Mouse (Mus musculus) lung, adult 10 weeks (tissue): ENCODE measurements around the gene Hist1h4n. TPM values are rescaled to one million over a fixed set of nuclear protein-coding genes. Genes with fewer than 3 reads are reported as not detected.

ENCODE experiments used
- polyA plus RNA-seq: library from polyadenylated mRNA; stranded (reverse); fragments of 350-450 nt; fragmentation: Illumina TruSeq; extraction: RNeasy Lipid Tissue Mini Kit (QIAGEN cat#74804); gene quantifications from one replicate; pipeline ENCODE4 v1.2.3, GENCODE M21; 2014; ENCODE audit warnings: low read depth, low replicate concordance; ENCODE audit not compliant: insufficient read depth

Hist1h4n gene
- 1.0 TPM for polyA plus RNA-seq

DNA sequence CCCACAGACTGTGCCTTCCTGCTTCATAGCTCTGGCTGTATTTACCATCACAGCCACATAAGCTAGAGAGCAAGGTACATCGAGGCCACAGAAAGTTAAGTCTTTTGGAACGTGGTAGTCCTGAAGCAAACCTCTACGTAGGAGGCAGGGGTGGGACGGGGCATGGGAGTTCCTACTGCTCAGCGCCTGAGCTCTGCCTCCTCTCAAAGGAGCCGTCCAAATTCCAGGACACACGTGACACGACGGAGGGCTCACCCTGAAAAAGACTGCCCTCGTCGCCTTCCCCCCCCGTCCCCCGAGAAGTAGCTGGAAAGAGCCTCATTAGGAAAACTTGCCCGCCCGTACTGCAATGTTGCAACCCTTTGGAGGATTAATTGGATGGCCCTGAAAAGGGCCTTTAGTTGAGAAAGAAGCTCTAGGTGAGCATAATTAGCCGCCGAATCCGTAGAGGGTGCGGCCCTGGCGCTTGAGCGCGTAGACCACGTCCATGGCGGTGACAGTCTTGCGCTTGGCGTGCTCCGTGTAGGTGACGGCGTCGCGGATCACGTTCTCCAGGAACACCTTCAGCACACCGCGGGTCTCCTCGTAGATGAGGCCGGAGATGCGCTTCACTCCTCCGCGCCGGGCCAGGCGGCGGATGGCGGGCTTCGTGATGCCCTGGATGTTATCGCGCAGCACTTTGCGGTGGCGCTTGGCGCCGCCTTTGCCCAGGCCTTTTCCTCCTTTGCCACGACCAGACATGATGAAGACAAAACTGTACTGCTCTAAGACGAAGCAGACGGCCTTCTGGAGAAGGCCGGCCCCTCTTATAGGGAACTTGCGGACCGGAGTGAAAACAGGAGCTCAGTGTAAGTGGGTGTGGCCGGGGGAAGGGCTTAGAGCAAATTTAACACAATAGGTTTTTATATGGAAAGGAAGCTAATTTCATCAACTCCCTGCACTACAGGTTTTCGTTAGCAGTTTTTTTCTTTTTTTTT, at the start of gene Hist1h4n:
Gene Hist1h4n, minus strand, starts transcription at position 779 of the 977 bp plus-strand sequence.

DNA sequence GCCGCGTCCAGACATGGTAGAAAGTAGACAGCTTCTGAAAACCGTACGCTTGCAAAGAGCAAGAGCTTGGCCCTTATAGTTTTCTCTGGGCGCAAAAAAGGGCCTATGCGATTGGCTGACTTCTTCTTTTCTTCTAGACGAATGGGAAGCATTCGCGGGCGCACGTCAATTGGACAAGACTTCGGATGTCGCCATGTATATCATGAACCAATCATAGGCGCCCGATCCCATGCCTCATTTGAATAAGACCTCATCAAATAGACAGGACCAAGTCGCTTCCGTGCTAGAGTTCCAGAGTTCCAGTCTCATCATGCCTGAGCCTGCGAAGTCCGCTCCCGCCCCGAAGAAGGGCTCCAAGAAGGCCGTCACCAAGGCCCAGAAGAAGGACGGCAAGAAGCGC, 1.5 kb upstream of the Hist1h4n start, which contains the start of the genes Hist1h2ap and Hist1h2br:
Gene Hist1h2ap, minus strand, starts transcription at position 47 of the 400 bp plus-strand sequence.
Gene Hist1h2br, plus strand, starts transcription at position 283 of the 400 bp plus-strand sequence.

DNA sequence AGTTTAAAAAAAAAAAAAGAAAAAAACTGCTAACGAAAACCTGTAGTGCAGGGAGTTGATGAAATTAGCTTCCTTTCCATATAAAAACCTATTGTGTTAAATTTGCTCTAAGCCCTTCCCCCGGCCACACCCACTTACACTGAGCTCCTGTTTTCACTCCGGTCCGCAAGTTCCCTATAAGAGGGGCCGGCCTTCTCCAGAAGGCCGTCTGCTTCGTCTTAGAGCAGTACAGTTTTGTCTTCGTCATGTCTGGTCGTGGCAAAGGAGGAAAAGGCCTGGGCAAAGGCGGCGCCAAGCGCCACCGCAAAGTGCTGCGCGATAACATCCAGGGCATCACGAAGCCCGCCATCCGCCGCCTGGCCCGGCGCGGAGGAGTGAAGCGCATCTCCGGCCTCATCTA, 20.5 kb downstream of the Hist1h4n start, which contains the start of gene Hist1h4m:
Gene Hist1h4m, plus strand, starts transcription at position 208 of the 400 bp plus-strand sequence.

DNA sequence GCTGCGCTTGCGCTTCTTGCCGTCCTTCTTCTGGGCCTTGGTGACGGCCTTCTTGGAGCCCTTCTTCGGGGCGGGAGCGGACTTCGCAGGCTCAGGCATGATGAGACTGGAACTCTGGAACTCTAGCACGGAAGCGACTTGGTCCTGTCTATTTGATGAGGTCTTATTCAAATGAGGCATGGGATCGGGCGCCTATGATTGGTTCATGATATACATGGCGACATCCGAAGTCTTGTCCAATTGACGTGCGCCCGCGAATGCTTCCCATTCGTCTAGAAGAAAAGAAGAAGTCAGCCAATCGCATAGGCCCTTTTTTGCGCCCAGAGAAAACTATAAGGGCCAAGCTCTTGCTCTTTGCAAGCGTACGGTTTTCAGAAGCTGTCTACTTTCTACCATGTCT, 21.9 kb downstream of the Hist1h4n start, which contains the start of the genes Hist1h2bq and Hist1h2ao:
Gene Hist1h2bq, minus strand, starts transcription at position 125 of the 400 bp plus-strand sequence.
Gene Hist1h2ao, plus strand, starts transcription at position 393 of the 400 bp plus-strand sequence.

DNA sequence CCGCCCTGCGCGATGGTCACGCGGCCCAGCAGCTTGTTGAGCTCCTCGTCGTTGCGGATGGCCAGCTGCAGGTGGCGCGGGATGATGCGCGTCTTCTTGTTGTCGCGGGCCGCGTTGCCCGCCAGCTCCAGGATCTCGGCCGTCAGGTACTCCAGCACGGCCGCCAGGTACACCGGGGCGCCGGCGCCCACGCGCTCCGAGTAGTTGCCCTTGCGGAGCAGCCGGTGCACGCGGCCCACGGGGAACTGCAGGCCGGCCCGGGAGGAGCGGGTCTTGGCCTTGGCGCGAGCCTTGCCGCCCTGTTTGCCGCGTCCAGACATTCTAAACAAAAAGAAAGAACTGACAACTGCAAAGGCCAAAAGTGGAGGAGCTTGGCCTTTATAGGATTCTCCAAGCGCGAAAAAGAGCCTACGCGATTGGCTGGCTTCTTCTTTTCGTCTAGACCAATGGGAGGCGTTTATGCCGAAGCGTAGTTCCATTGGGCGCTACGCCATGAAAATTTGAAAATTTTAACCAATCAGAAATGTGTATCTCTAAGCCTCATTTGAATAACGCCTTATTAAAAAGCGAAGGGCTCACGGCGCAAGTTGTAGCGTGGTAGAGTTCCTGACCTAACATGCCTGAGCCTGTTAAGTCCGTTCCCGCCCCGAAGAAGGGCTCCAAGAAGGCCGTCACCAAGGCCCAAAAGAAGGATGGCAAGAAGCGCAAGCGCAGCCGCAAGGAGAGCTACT, 44.9 kb downstream of the Hist1h4n start, which contains the start of the genes Hist1h2an and Hist1h2bp:
Gene Hist1h2an, minus strand, starts transcription at position 320 of the 731 bp plus-strand sequence.
Gene Hist1h2bp, plus strand, starts transcription at position 563 of the 731 bp plus-strand sequence.

DNA sequence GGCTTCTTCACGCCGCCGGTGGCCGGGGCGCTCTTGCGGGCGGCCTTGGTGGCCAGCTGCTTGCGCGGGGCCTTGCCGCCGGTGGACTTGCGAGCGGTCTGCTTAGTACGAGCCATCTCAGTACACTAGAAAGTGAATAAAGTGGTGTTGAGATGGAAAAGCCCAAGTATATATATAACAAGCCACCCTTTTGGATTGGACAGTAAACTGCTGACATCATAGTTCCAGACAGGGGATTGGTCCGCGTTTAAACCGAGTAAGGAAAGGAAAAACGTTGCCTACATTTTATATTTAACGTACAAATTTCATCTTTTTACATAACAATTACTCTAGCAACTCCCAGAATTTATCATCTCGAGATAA, 48.8 kb downstream of the Hist1h4n start, which contains the start of gene Hist1h3i:
Gene Hist1h3i, minus strand, starts transcription at position 116 of the 363 bp plus-strand sequence.

Other genes with a start within 250 kb of the Hist1h4n start
- not detected for gene Olfr1362, start 218.2 kb downstream of the Hist1h4n start, polyA plus RNA-seq
- gene Olfr11, start 189.7 kb downstream of the Hist1h4n start, polyA plus RNA-seq, result not detected
- gene Olfr1361, start 168.8 kb downstream of the Hist1h4n start, polyA plus RNA-seq, result not detected
- not detected for gene Olfr1360, start 154.8 kb downstream of the Hist1h4n start, polyA plus RNA-seq
- gene Olfr1359, start 134.1 kb downstream of the Hist1h4n start, polyA plus RNA-seq, result not detected
- gene Hist1h2bl, start 116.1 kb downstream of the Hist1h4n start, polyA plus RNA-seq, result not detected
- not detected for gene Hist1h2ai, start 115.8 kb downstream of the Hist1h4n start, polyA plus RNA-seq
- not detected for gene Hist1h3h, start 114.5 kb downstream of the Hist1h4n start, polyA plus RNA-seq
- gene Hist1h2bm, start 110.2 kb downstream of the Hist1h4n start, polyA plus RNA-seq, result not detected
- not detected for gene Hist1h4j, start 97.1 kb downstream of the Hist1h4n start, polyA plus RNA-seq
- gene Hist1h4k, start 81.7 kb downstream of the Hist1h4n start, polyA plus RNA-seq, result not detected
- gene Hist1h2ak, start 78.4 kb downstream of the Hist1h4n start, polyA plus RNA-seq, result not detected
- not detected for gene Hist1h2bn, start 78.1 kb downstream of the Hist1h4n start, polyA plus RNA-seq
- gene Hist1h1b, start 51.6 kb downstream of the Hist1h4n start, polyA plus RNA-seq, result not detected
- not detected for gene Hist1h3i, start 48.8 kb downstream of the Hist1h4n start, polyA plus RNA-seq
- gene Hist1h2an, start 45.0 kb downstream of the Hist1h4n start, polyA plus RNA-seq, result not detected
- not detected for gene Hist1h2bp, start 44.7 kb downstream of the Hist1h4n start, polyA plus RNA-seq
- gene Hist1h2bq, start 22.0 kb downstream of the Hist1h4n start, polyA plus RNA-seq, result 0.42 TPM
- gene Hist1h2ao, start 21.7 kb downstream of the Hist1h4n start, polyA plus RNA-seq, result not detected
- gene Hist1h4m, start 20.4 kb downstream of the Hist1h4n start, polyA plus RNA-seq, result 1.4 TPM
- gene Hist1h2ap, start 1.3 kb upstream of the Hist1h4n start, polyA plus RNA-seq, result not detected
- gene Hist1h2br, start 1.5 kb upstream of the Hist1h4n start, polyA plus RNA-seq, result not detected
- gene Zfp184, start 112.9 kb upstream of the Hist1h4n start, polyA plus RNA-seq, result 1.2 TPM
- not detected for gene Pom121l2, start 149.0 kb upstream of the Hist1h4n start, polyA plus RNA-seq
- gene Prss16, start 177.5 kb upstream of the Hist1h4n start, polyA plus RNA-seq, result not detected
- gene Hist1h2ah, start 203.4 kb upstream of the Hist1h4n start, polyA plus RNA-seq, result not detected
- not detected for gene Hist1h2bk, start 203.7 kb upstream of the Hist1h4n start, polyA plus RNA-seq
- gene Hist1h4i, start 209.2 kb upstream of the Hist1h4n start, polyA plus RNA-seq, result 3.2 TPM
- gene Hist1h2ag, start 210.7 kb upstream of the Hist1h4n start, polyA plus RNA-seq, result not detected
- not detected for gene Hist1h2bj, start 211.0 kb upstream of the Hist1h4n start, polyA plus RNA-seq